Mouse (Mus musculus) erythroid progenitor cell, adult 5-6 weeks (primary cell): ENCODE data around the gene Gpr180. TPM values are rescaled to one million over a fixed set of nuclear protein-coding genes. Genes with fewer than 3 reads are reported as not detected.
"Not testable (repeated sequence)": the region's sequence is repeated elsewhere in the genome, so short reads cannot be mapped to it uniquely, and the experiment has no call there.

ENCODE experiments used
- ATAC-seq: replicated peaks from 2 replicates; pipeline ENCODE4 v1.8.0; 2016; ENCODE audit warnings: moderate number of reproducible peaks, mild to moderate bottlenecking, moderate TSS enrichment, inconsistent platforms; ENCODE audit not compliant: poor library complexity, low FRiP score, severe bottlenecking
- total RNA-seq, 2 experiments: library from RNA; stranded (forward) in 1 of 2; stranded (reverse) in 1 of 2; fragments of 150-400 nt in 1 of 2; fragments of 186-747, 209-891 nt in 1 of 2; gene quantifications; 2 replicates each; pipeline versions ENCODE4 v1.2.3 to v1.2.4; 2015 to 2017; ENCODE audit warnings: low replicate concordance in 2 of 2

The Gpr180 gene
- total RNA-seq, 2 experiments from 2014 or later: 2.5 TPM; not detected in 1

DNA sequence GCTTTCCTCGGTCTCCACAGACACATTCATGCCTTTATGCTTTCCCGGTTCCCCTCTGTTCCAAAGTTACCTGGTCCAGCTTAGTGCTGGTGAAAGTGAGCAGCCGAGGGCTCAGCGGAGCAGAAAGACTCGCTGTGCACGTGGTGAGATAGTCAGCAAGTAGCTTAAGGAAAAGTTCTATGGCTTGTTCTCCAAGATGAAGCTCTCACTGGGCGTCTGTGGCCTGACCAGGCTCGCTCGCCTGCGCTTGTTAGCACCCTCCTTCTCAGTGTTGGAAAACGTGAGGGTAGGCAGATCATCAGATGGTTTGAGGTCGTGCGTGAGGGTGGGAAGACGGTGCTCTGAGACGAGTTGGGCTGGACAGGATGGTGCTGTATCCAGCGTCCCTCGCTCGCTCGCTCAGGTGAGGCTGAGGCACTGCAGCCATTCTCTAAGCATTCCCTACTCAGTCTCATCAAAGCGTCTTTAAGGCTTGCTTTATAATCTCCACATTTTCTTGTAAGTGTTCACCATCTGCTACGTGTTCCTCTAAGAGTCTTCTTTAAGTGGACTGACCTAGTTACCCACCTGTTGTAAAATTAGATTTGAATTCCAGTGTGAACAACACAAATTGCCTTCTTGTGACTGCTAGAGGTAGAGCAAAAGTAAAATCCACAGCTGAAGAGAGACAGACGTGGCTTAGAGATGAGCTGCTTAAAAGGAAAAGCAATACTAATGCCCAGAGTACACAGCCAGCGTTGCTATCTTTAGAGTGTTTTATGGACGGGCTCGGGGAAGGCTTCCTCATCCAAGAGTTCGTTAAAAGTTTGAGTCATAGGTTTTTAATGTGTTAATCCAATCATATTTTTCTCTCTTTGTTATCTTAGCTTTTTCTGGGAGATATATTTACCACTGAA lies 13.9 kb downstream of the Gpr180 start:
- ATAC-seq: no peak

DNA sequence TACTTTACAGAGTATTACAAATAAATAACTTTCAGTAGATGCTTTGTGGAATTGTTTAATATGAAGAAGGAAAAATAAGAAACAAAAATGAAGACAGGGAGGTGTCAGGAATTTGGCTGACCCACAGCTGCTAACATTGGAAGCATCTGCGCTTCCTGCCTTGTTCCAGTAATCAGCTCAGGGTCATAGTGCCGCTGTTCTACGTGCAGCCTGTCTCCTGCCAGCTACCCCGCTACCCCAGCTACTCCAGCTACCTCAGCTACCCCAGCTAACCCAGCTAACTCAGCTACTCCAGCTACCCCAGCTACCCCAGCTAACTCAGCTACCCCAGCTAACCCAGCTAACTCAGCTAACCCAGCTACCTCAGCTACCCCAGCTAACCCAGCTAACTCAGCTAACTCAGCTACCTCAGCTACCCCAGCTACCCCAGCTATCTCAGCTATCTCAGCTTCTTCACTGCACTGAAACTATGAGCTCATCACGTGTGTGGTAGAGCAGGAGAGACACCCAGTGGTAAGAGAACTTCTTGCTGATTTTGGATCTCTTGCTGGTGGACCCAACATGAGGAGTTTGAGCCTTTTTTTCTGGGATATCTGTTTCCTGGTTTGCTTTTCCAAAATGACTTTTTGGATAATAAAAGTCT lies 14.8 kb downstream of the Gpr180 start:
- no peak for ATAC-seq

DNA sequence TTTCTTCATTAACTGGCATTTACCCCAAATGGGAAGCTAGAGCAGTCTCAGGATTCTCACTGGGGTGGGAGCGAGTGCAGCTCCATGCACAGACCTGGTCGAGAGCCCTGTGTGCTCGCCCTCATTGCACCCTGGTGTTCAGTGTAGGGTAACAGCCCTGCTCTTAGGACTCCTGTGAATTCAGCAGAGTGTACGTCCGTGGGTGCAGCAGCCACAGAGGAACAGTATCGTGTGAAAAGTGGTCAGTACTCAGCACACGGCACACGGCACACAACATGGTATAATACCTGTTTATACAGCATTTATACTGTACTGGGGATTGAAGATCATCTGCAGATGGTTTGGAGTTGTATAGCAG lies 15.3 kb downstream of the Gpr180 start:
- no peak for ATAC-seq

DNA sequence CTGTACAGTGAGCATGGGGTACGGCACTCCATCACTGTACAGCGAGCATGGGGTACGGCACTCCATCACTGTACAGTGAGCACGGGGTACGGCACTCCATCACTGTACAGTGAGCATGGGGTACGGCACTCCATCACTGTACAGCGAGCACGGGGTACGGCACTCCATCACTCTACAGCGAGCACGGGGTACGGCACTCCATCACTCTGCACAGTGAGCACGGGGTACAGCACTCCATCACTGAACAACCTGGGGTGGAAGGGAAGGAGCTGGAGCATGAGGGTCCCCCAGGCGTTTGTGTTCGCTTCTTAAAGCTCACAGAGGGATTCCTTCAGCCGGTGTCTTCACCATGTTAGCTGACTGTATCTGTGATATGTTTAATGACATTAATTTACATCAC lies 19.1 kb downstream of the Gpr180 start:
- ATAC-seq: not testable (repeated sequence)

DNA sequence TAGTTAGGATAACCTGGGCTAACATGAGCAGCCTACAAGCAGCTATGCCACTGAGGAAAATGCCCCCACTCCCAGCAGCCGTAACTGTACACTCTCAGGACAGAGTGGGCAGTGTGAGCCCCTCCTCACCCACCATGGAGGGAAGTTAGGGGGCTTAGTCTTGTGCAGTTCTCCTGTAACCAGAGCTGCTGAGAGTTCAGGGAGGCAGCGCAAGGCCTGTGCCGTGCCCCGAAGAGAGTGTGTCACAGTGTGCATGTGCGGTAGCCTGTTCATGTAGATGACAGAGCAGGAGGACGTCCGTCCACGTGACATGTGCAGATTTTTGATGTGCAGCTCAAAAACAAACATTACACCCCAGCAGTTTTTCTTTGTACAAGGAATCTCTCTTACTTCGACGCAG lies 19.8 kb downstream of the Gpr180 start:
- no peak for ATAC-seq

DNA sequence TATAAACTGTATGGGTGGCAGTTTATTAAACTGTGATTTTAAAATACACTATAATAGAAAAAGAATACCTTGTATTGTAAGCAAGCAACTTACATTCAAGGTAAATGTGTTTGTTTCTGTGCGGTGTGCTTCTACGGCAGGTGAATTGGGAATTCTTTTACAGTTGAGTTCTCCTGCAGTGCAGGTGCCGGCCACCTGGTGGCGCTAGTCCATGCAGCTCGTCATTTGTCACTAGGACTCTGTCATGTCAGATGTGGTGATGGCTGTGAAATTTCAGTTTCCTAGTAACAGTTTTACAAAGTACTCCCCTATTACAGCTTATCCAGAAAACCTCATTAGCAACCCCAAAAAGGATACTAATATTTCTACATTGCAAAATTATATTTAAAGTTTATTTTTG lies 20.2 kb downstream of the Gpr180 start:
- ATAC-seq: no peak

DNA sequence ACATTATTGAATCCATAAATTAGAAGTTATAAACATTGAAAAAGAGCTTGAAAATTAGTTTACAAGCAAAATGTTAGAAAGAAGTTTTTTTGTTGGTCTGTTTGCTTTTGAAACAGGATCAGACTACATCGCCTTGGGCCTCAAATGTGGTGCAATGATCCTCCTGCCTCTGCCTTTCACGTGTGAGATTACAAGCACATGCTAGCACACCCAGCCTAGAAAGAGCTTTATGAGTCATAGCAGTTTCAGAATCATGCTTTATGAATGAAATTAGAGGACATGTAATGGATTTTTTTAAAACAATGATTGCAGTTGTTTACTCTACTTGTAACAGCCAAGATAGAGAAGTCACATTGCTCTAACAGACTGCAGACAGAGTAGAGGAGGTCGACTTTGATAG lies 24.8 kb downstream of the Gpr180 start:
- no peak for ATAC-seq

DNA sequence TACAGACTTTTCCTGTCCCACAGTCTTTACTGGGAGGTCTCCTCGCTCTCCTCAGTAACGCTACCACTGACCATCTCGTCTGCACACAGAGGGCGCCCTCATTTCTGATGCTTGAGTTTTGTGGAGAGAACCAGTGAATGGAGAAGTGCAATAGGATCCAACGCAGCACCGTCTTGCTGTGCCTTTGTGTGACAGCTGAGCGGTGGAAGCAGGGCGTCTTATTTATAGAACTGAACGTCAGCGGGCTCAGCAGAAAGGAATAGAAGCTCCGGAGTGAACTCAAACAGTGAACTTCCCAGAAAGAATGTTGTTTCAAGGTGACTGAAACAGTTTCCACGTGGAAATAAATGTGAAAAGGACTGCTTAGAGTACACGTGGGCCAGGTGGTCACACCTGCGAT lies 25.7 kb downstream of the Gpr180 start:
- ATAC-seq: no peak

DNA sequence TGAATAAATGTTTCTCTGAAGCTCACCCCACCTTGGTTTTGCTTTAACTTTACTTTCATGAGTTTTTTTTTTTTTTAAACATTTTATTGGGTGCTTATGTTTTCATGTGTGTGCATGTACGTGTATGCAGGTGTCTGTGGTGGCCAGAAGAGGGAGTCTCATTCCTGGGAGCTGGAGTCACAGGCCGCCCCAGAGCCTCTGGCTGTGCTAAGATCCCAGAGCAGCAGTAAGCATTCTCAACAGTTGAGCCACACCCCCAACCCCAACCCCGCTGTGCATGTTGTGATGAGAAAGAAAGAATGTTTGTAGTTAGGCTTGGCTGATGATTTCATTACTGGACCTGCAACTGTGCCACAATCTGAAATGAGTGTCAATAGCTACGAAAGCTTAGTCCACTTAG lies 31.8 kb downstream of the Gpr180 start:
- no peak for ATAC-seq

DNA sequence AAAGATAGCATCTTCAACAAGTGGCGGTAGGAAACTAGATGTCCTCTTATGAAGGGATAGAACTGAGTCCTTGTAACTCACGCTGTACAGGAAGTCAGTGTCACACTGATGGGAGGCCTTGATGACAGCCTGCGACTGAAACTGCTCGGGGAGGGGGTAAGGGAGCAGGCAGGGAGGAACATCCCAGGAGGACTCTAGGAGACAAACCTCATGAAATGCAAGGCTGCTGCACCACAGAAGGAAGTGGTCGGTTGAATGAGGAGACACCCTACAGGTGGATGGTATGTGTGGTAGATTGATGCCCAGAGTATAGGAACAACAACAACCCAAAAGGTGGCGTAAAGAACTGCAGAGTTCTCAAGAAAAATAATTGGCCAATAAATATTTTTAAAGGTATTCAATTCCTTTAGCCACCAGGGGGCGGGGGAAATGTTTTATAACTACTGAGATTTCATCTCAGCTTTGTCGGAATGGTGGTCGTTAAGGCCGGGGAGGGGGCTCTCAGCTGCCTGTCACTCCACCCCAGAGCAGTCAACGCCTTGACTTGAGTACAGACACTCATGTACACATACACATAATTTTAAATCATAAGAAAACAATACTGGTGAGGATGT lies 36.7 kb downstream of the Gpr180 start:
- ATAC-seq: no peak

DNA sequence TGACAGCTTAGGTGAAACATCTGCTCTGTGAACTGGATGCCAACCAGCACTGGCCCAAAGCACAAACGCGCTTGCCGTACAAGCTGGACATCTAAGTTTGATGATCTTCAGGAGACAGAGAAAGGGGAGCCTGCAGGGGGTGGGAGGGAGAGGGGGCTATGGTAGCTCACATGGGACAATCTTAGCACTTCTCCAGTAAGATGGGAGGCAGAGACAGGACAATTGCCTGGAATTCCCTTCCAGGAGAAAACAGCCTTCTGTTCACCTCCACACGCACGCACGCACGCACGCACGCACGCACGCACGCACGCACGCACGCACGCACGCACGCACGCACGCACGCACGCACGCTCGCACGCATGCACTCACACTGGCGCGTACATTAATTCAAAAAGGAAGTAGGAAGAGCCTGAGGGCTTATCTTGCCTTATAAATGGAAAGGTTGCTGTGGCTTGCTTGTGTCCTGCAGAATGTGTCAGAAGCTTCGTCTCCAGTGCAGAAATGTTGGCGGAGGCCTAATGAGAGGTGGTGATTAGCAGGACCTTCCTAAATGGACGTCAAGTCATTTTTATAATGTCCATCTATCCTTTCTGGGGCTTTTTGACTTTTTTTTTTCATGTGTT lies 38.2 kb downstream of the Gpr180 start:
- no peak for ATAC-seq

DNA sequence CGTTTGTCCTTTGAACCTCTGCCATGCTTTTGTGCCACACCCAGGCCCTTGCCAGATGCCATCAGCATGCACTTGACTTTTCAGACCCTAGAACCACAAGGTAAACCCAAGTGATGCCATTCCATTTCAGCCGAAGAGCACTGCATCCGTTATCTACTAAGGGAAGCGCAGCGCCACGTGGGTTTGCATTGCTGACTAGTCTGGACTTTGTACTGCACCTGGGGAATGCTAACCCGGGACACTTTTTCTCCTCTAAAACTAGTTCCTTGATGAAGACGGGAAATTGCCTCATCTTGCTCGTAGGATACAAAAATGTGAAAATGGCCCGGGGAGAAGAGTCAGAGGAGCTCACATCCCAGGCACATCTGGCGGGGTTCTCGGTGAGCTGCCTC lies 38.7 kb downstream of the Gpr180 start:
- ATAC-seq: no peak

DNA sequence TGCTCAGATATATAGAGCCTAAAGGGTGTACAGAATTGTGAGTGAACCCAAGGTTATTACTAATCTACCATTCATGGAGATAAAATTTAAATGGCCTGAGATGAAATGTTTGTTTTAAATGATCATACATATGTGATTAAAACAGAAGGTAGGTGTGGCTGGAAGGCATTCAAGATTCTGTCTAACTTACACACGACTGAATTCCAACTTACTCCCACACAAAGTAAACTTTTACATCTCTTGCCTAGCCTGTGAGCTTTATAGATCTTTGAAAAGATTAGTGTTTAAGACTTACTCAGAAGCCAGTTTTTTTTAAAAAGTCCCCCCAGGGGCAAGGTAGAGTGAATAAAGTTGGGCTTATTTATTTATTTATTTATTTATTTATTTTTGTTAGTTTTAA lies 42.3 kb downstream of the Gpr180 start:
- ATAC-seq: no peak

DNA sequence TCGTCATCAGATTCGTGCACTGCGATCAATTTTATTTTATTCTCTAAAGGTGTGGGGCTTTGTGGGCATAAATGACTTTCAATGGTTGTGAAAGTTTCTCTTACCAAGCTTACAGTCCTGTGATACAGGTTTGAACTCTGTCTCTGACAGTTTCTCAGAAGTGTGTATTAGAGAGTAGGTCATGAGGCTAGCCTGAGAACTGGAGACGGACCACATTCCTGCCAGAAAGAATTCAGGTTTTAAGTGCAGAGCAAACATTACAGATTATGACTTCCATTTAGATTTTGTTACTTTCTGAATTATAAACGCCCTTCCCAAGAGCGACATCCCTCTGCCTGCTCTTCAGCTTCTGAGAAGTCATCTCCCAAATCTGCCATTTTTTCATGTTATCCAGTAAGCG lies 42.7 kb downstream of the Gpr180 start:
- ATAC-seq: no peak

DNA sequence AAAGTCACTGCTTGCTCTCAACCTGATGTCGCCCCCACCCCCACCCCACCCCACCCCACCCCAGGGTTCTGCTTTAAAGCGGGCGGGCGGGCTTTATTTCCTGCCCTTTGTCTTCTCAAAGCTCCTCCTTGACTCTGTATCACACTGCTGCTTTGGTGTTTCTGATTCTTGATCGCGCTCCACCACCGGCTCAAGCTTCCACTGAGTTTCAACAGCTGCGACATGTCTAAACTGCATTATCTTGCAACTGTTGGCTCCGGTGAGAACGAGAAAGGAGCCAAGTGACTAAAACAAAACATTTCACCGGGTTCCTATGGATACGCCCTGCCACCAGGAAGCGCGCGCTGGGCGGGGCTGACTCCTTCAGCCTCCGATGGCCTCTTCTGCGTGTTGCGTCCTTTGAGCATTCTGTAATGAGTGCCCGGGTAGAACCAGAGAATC lies 43.2 kb downstream of the Gpr180 start:
- peak; percentile 82 for ATAC-seq

DNA sequence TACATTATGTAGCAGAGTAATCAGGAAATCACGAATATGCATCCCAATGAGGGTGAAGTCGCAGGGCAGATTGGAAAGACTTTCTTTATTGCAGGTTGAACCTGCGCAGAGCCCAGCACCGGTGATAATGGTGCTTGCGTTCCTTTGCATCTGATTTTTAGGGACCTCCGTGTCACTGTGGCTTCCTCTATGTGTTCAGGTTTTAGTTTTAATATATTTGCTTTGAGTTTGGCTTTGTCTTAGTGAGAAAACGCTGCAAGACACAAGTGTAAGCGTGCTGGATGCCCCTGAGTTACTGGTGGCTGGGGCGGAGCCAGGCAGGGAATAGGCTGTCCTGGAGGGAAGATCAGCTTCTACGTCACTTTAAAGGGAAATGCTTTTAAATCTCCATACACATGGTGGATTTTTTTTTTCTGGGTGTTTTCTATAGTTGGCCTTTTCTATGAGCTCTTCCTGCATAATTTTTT lies 43.8 kb downstream of the Gpr180 start:
- peak; percentile 71; the same call in 1 of the 2 replicates for ATAC-seq

DNA sequence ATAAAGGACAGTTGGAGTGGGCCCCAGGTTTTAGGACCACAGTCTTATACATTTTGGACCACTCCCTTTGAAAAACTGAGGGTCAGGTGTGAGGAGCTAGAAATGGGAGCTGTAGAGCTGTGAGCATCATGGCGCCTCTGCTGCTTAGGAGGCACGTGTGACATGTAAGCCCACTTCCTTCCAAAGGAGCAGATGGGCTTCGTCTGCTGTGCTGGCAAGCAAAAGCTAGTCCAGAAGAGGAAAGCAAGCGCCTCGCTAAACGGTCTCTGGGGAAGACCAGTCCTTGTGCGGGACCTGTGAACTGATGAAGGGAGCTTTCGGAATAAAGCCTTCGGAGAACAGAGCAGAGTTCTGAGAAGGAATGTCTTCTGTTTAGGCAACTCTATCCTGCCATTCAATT lies 54.5 kb downstream of the Gpr180 start:
- ATAC-seq: no peak

DNA sequence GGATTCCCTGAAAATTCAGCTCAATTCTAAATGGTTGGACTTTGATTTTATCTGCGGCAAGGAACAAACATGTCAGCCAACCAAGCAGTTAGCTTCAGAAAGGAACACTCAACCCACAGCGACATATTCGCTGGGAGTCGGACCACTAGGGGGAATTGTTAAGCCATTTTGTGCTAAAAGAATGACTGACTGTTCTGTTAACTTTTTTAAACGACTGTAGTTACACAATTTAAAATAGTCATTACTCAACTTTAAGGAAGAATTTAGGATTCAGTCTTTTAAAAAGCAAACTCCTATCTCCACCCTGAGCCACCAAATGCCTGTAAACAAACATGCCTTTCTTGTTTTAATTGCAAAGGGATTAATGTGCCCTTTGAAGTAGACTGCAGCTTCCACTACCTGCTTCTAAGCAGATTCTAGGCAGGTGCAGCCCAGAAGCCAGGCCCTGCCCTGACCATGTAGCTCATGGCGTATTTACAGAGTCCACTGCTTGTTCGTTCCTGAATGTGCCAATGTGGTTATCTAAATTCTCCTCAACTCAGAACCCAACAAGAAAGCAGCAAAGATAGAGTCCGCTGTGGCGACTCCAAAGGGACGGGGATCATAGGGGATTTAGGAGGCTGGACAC lies 56.2 kb downstream of the Gpr180 start:
- no peak for ATAC-seq

DNA sequence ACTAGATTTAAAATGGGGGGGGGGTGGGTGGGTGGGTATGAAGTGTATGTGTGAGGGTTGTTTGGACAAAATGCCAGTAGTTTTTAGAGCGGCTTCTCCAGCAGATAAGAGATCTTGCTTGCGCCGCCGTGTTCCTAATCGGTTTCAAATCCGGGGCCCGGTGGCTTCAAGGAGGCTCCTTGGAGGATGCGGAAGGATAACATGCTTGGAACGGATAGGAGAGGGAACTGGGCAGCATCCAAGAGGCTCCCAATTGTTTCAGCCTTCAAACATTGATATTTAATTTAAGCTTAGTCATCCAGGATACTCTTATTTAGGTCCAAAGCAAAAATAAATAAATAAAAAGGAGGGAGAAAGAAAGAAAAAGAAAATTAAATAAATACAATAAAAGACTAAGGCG lies 56.7 kb downstream of the Gpr180 start:
- no peak for ATAC-seq
